Mouse (Mus musculus) testis, postnatal 14 days (tissue): ENCODE results near the gene Myl7.

ENCODE experiments used
- DNase-seq: peaks from one replicate; pipeline ENCODE4 v3.0.0; 2021; ENCODE audit warnings: low spot score

The Myl7 gene

GRCm38 (mm10) chr11:5862394-5863105 is 36.0 kb downstream of the Myl7 start:
- peak; percentile 32 for DNase-seq

- peak; percentile 54 for DNase-seq
Measured at GRCm38 (mm10) chr11:5861678-5862393, 36.7 kb downstream of the Myl7 start, which contains the start of gene Aebp1. Gene Aebp1 (plus strand): TSS chr11:5861947.

- DNase-seq = no peak
Measured at GRCm38 (mm10) chr11:5860639-5861038, 37.9 kb downstream of the Myl7 start.

- no peak for DNase-seq
Measured at GRCm38 (mm10) chr11:5859883-5860550, 38.6 kb downstream of the Myl7 start.

- no peak for DNase-seq
Measured at GRCm38 (mm10) chr11:5858723-5859122, 39.9 kb downstream of the Myl7 start.

GRCm38 (mm10) chr11:5856479-5857130 is 42.0 kb downstream of the Myl7 start:
- no peak for DNase-seq

GRCm38 (mm10) chr11:5855902-5856301 is 42.7 kb downstream of the Myl7 start:
- DNase-seq = no peak

- no peak for DNase-seq
Measured at GRCm38 (mm10) chr11:5855481-5855880, 43.1 kb downstream of the Myl7 start.

DNA sequence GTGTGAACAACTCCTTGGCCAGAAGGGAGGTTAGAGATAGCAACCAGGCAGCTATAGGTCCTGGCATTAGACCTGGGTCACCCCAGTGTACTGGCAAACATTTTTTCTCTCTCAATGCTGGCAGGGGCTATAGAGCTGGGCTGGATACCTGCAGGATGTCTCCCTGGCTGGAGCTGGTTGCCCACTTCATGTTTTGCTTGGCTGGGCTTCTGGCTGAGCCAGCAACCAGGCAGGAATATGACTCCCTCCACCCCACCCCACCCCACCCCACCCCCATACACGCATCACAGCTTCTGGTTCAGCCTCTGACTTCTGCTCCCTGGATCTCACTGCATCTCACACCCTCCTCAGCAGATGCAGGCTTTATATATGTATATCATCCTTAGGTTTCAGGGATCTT is 46.3 kb downstream of the Myl7 start:
- no peak for DNase-seq

GRCm38 (mm10) chr11:5851021-5851736 is 47.4 kb downstream of the Myl7 start:
- peak; percentile 35 for DNase-seq

- no peak for DNase-seq
Measured at GRCm38 (mm10) chr11:5850452-5850851, 48.1 kb downstream of the Myl7 start.

- no peak for DNase-seq
Measured at GRCm38 (mm10) chr11:5849316-5849715, 49.3 kb downstream of the Myl7 start.

GRCm38 (mm10) chr11:5848741-5849140 is 49.8 kb downstream of the Myl7 start:
- no peak for DNase-seq

- DNase-seq = peak; percentile 63
Measured at GRCm38 (mm10) chr11:5846639-5847345, 51.8 kb downstream of the Myl7 start.
